Mouse (Mus musculus) erythroid progenitor cell, adult 5-6 weeks (primary cell): ENCODE results near the gene Paox. TPM values are rescaled to one million over a fixed set of nuclear protein-coding genes. Genes with fewer than 3 reads are reported as not detected.

Experiments used
- ATAC-seq: replicated peaks from 2 replicates; pipeline ENCODE4 v1.8.0; 2016; ENCODE audit warnings: moderate number of reproducible peaks, mild to moderate bottlenecking, moderate TSS enrichment, inconsistent platforms; ENCODE audit not compliant: poor library complexity, low FRiP score, severe bottlenecking
- total RNA-seq, 2 experiments: library from RNA; stranded (forward) in 1 of 2; stranded (reverse) in 1 of 2; fragments of 150-400 nt in 1 of 2; fragments of 186-747, 209-891 nt in 1 of 2; gene quantifications; 2 replicates each; pipeline versions ENCODE4 v1.2.3 to v1.2.4; 2015 to 2017; ENCODE audit warnings: low replicate concordance in 2 of 2

The Paox gene
- total RNA-seq, 2 experiments from 2014 or later: 2.0 TPM; not detected in 1

DNA sequence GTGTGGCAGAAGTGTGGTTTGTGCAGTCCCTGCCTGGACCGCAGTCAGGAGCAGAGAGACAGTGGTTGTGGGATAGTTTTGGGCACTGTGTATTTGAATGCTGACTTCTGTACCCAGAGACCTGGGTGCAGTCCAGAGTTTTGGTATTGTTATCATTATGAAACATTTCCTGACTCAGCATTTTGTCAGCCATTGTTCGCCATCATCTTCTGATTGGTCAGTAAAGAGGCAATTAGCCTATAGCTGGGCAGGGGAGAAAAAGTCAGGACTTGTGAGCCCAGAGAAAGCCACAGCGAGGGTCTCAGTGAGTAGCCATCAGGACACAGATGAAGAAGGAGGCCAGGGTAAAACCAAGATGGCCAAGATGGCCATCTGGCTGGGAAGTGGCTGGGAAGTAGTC, 44.8 kb downstream of the Paox start:
- no peak for ATAC-seq

DNA sequence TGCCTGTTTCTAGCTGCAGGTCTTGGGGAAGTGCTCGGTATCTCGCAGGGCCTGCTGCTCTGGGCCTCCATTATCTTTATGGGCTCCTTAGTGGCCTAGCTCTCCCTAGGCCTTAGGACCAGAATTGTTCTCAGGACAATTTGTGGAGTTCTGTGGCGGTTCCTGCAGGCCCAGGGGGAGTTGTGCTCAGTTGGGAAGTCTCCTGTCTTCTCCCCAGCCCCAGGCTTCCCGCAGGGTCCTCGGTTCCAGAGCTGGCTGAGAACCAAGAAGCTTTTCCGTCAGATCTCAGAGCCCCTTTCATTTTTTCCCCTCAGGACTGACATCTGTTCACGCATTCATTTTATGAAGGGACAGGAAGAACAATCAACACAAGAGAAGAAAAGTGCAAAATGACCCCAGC, 49.1 kb downstream of the Paox start, which contains the start of gene Olfr522:
TSS of gene Olfr522 (minus strand) at position 101 of the 400 bp plus-strand sequence.
- ATAC-seq: no peak

GRCm38 (mm10) chr7:140167950-140168349, 52.4 kb downstream of the Paox start:
- ATAC-seq: no peak

- no peak for ATAC-seq
These were observed 53.8 kb downstream of the Paox start for GRCm38 (mm10) chr7:140169386-140169785.

GRCm38 (mm10) chr7:140170863-140171262, 55.3 kb downstream of the Paox start:
- ATAC-seq: no peak

DNA sequence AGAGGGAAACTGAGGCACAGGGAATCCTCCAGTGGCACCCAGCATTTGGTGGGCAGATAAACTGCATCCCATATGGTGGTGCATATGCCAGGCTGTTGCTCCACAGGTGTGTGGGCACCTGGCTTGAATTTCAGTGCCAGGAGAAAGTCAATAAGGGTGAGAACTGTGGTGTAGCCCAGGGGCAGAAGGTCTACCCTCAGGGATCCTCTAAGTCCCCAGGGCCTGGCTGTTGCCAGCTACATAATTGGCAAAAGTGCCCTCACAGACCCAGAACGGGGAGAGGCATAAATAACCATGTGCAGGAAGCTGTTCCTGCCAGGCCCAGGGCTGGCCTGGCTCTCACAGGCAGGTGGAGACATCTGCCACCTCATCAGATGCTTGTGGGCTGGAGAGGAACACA, 57.3 kb downstream of the Paox start, which contains the start of gene Olfr523:
TSS of gene Olfr523 (plus strand) at position 282 of the 400 bp plus-strand sequence.
- no peak for ATAC-seq

- no peak for ATAC-seq
These were observed 63.6 kb downstream of the Paox start for GRCm38 (mm10) chr7:140179176-140179575.

DNA sequence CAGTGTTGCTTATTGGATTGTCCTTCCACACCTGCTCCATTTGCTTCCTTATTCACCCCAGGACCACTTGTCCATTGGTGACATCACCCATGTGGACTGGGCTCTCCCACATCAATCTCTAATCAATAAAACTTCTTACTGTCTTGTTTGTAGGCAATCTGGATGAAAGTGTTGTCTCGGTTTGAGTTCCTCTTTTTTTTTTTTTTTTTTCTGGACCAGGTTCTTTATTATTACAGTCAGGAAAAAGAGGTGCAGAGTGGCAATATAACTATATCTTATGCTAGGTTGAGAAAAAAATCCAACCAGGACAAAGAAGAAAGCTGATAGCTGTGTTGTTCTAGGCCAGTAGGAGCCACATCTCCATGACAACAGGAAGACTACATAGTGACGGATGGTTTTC, 65.1 kb downstream of the Paox start:
- ATAC-seq: no peak

DNA sequence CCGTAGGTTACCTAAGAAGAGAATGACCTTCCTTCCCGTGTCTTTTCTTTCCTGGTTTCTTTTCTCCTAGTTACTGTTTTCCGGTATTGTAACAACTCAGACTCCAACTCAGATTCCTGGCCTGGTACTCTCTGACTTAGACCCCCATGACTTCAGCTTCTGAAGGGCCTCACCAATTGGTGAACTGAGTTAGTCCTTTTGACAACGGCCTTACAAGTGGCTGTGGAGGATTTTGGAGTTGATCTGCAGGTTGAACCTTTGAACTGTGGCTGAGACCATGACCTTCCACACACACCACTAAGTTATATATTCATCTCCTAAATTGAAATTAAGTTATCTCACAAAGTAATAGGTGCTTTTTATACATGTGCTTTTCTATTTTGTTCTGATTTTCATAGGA, 68.6 kb downstream of the Paox start:
- ATAC-seq: no peak

Other genes starting within 250 kb of the Paox start
- gene Kndc1, start 221.1 kb upstream of the Paox start, total RNA-seq (2015; ENCODE audit: low replicate concordance): not detected in 2 replicates
- not detected in 2 replicates for gene Kndc1, start 221.1 kb upstream of the Paox start, total RNA-seq (2017; ENCODE audit: low replicate concordance)
- not detected in 2 replicates for gene Utf1, start 172.0 kb upstream of the Paox start, total RNA-seq (2015; ENCODE audit: low replicate concordance)
- not detected in 2 replicates for gene Utf1, start 172.0 kb upstream of the Paox start, total RNA-seq (2017; ENCODE audit: low replicate concordance)
- gene 6430531B16Rik, start 137.0 kb upstream of the Paox start, total RNA-seq (2015; ENCODE audit: low replicate concordance): not detected in 2 replicates
- not detected in 2 replicates for gene 6430531B16Rik, start 137.0 kb upstream of the Paox start, total RNA-seq (2017; ENCODE audit: low replicate concordance)
- 9.2 and 9.4 TPM in 2 replicates for gene Adam8, start 123.2 kb upstream of the Paox start, total RNA-seq (2015; ENCODE audit: low replicate concordance)
- 3.3 and 5.2 TPM in 2 replicates for gene Adam8, start 123.2 kb upstream of the Paox start, total RNA-seq (2017; ENCODE audit: low replicate concordance)
- 12.6 and 33.1 TPM in 2 replicates for gene Zfp511, start 79.4 kb upstream of the Paox start, total RNA-seq (2015; ENCODE audit: low replicate concordance)
- gene Zfp511, start 79.4 kb upstream of the Paox start, total RNA-seq (2017; ENCODE audit: low replicate concordance): 4.0 and 12.8 TPM in 2 replicates
- 18.0 and 24.1 TPM in 2 replicates for gene Tubgcp2, start 79.1 kb upstream of the Paox start, total RNA-seq (2015; ENCODE audit: low replicate concordance)
- 26.9 and 48.3 TPM in 2 replicates for gene Tubgcp2, start 79.1 kb upstream of the Paox start, total RNA-seq (2017; ENCODE audit: low replicate concordance)
- not detected in 2 replicates for gene Msx3, start 66.7 kb upstream of the Paox start, total RNA-seq (2015; ENCODE audit: low replicate concordance)
- not detected in 2 replicates for gene Msx3, start 66.7 kb upstream of the Paox start, total RNA-seq (2017; ENCODE audit: low replicate concordance)
- gene Caly, start 33.3 kb upstream of the Paox start, total RNA-seq (2015; ENCODE audit: low replicate concordance): not detected in 2 replicates
- gene Caly, start 33.3 kb upstream of the Paox start, total RNA-seq (2017; ENCODE audit: low replicate concordance): not detected in 2 replicates
- gene Prap1, start 22.4 kb upstream of the Paox start, total RNA-seq (2015; ENCODE audit: low replicate concordance): not detected in 2 replicates
- not detected in 2 replicates for gene Prap1, start 22.4 kb upstream of the Paox start, total RNA-seq (2017; ENCODE audit: low replicate concordance)
- gene Fuom, start 13.4 kb upstream of the Paox start, total RNA-seq (2015; ENCODE audit: low replicate concordance): not detected in 2 replicates
- gene Fuom, start 13.4 kb upstream of the Paox start, total RNA-seq (2017; ENCODE audit: low replicate concordance): not detected in 2 replicates
- gene Echs1, start 677 bp downstream of the Paox start, total RNA-seq (2015; ENCODE audit: low replicate concordance): 16.2 and 20.1 TPM in 2 replicates
- 8.6 and 12.6 TPM in 2 replicates for gene Echs1, start 677 bp downstream of the Paox start, total RNA-seq (2017; ENCODE audit: low replicate concordance)
- gene Mtg1, start 21.8 kb downstream of the Paox start, total RNA-seq (2015; ENCODE audit: low replicate concordance): 7.6 TPM in 1 of 2 replicates, not detected in the other
- gene Mtg1, start 21.8 kb downstream of the Paox start, total RNA-seq (2017; ENCODE audit: low replicate concordance): 1.4 TPM in 1 of 2 replicates, not detected in the other
- not detected in 2 replicates for gene Sprn, start 39.1 kb downstream of the Paox start, total RNA-seq (2015; ENCODE audit: low replicate concordance)
- not detected in 2 replicates for gene Sprn, start 39.1 kb downstream of the Paox start, total RNA-seq (2017; ENCODE audit: low replicate concordance)
- not detected in 2 replicates for gene Olfr522, start 49.0 kb downstream of the Paox start, total RNA-seq (2015; ENCODE audit: low replicate concordance)
- gene Olfr522, start 49.0 kb downstream of the Paox start, total RNA-seq (2017; ENCODE audit: low replicate concordance): not detected in 2 replicates
- gene Olfr523, start 57.4 kb downstream of the Paox start, total RNA-seq (2015; ENCODE audit: low replicate concordance): not detected in 2 replicates
- not detected in 2 replicates for gene Olfr523, start 57.4 kb downstream of the Paox start, total RNA-seq (2017; ENCODE audit: low replicate concordance)
- not detected in 2 replicates for gene Olfr524, start 90.2 kb downstream of the Paox start, total RNA-seq (2015; ENCODE audit: low replicate concordance)
- not detected in 2 replicates for gene Olfr524, start 90.2 kb downstream of the Paox start, total RNA-seq (2017; ENCODE audit: low replicate concordance)
- gene Cd163l1, start 102.5 kb downstream of the Paox start, total RNA-seq (2015; ENCODE audit: low replicate concordance): not detected in 2 replicates
- gene Cd163l1, start 102.5 kb downstream of the Paox start, total RNA-seq (2017; ENCODE audit: low replicate concordance): not detected in 2 replicates
- 0.42 TPM in 1 of 2 replicates, not detected in the other for gene 5830411N06Rik, start 131.5 kb downstream of the Paox start, total RNA-seq (2015; ENCODE audit: low replicate concordance)
- not detected in 2 replicates for gene 5830411N06Rik, start 131.5 kb downstream of the Paox start, total RNA-seq (2017; ENCODE audit: low replicate concordance)
- not detected in 2 replicates for gene Olfr525, start 205.1 kb downstream of the Paox start, total RNA-seq (2015; ENCODE audit: low replicate concordance)
- not detected in 2 replicates for gene Olfr525, start 205.1 kb downstream of the Paox start, total RNA-seq (2017; ENCODE audit: low replicate concordance)
- gene Olfr527, start 218.2 kb downstream of the Paox start, total RNA-seq (2015; ENCODE audit: low replicate concordance): not detected in 2 replicates
- gene Olfr527, start 218.2 kb downstream of the Paox start, total RNA-seq (2017; ENCODE audit: low replicate concordance): not detected in 2 replicates
- not detected in 2 replicates for gene Olfr60, start 245.9 kb downstream of the Paox start, total RNA-seq (2015; ENCODE audit: low replicate concordance)
- not detected in 2 replicates for gene Olfr60, start 245.9 kb downstream of the Paox start, total RNA-seq (2017; ENCODE audit: low replicate concordance)